8 mouse cellular contexts compared by ENCODE assay signal in genomic region chr11:77215483-77215882, GRCm38 (mm10). TPM values are rescaled to one million over a fixed set of nuclear protein-coding genes. Genes with fewer than 3 reads are reported as not detected.
A peak's percentile ranks its signal among the peaks of the same experiment; 100 is the strongest.
DNase-seq lines count a peak whose midpoint lies in the region; ATAC-seq and TF ChIP-seq lines count a peak whose summit lies in the region.

No protein-coding gene starts in this region.

- no peaks in the 10 kb centered on the region for H3K9me3 ChIP-seq in hindbrain, embryonic 13.5 days
- no peaks in the 10 kb centered on the region for H3K9me3 ChIP-seq in midbrain, embryonic 13.5 days

- TF ChIP-seq POLR2A in bone marrow macrophage, adult 2 months (IDR thresholded peaks at IDR 0.05; ENCODE audit: borderline replicate concordance, low read depth, low read length) = no peak

- H3K27me3 ChIP-seq in hindbrain, embryonic 13.5 days = no peaks in the 10 kb centered on the region
- H3K27me3 ChIP-seq in midbrain, embryonic 13.5 days = 0 out of 2 replicates have a peak, but pooled peaks cover 2% of the 10 kb centered on the region

- intact Hi-C loops in left cerebral cortex, adult 2 months (cut with DNase I) = loop anchor here (2.0 kb wide), 1 partner anchor 231 kb away; no protein-coding TSS in a partner anchor

- H3K4me3 ChIP-seq in left cerebral cortex, adult 2 months = peak overlapping the region; percentile 72
- H3K4me3 ChIP-seq in bone marrow macrophage, adult 2 months (ENCODE audit: insufficient read depth, low read length) = peak overlapping the region; percentile 88
- H3K4me3 ChIP-seq in hindbrain, embryonic 13.5 days = peak overlapping the region; percentile 78
- H3K4me3 ChIP-seq in midbrain, embryonic 13.5 days (replicated peaks) = peak overlapping the region; percentile 80

- no peak for TF ChIP-seq CTCF in left cerebral cortex, adult 2 months (IDR thresholded peaks at IDR 0.05)
- no peak for TF ChIP-seq CTCF in bone marrow macrophage, adult 2 months (IDR thresholded peaks at IDR 0.05; ENCODE audit: low read depth, low read length)

- H3K4me1 ChIP-seq in bone marrow macrophage, adult 2 months (ENCODE audit: control insufficient read depth, insufficient read depth, low read length) = peaks cover 11% of the 10 kb centered on the region
- H3K4me1 ChIP-seq in hindbrain, embryonic 13.5 days (replicated peaks) = peaks cover 23% of the 10 kb centered on the region
- H3K4me1 ChIP-seq in midbrain, embryonic 13.5 days (replicated peaks) = peaks cover 28% of the 10 kb centered on the region

- ATAC-seq in hindbrain, embryonic 13.5 days (ENCODE audit: low FRiP score) = peak; percentile 29
- ATAC-seq in midbrain, embryonic 13.5 days = peak; percentile 53

- no peaks in the 10 kb centered on the region for H3K36me3 ChIP-seq in hindbrain, embryonic 13.5 days
- no peaks in the 10 kb centered on the region for H3K36me3 ChIP-seq in midbrain, embryonic 13.5 days

- H3K27ac ChIP-seq in left cerebral cortex, adult 2 months = peak overlapping the region; percentile 97
- no peak overlapping the region for H3K27ac ChIP-seq in bone marrow macrophage, adult 2 months (ENCODE audit: insufficient read depth, low read depth, low read length)
- H3K27ac ChIP-seq in hindbrain, embryonic 13.5 days = peak overlapping the region; percentile 99
- H3K27ac ChIP-seq in midbrain, embryonic 13.5 days = peak overlapping the region; percentile 99

- no peak for DNase-seq in left cerebral cortex, adult 2 months (ENCODE audit: extremely low spot score in 1 of 2, low spot score in 2 of 2)
- DNase-seq in left cerebral cortex, adult 9 months (ENCODE audit: low spot score in 2 of 2) = no peak
- DNase-seq in layer of hippocampus, adult 11-12 months (ENCODE audit: low spot score) = no peak
- DNase-seq in gastrocnemius, adult 18-20 months (ENCODE audit: low spot score) = no peak
- DNase-seq in spleen, postnatal 14 days (ENCODE audit: low spot score in 2 of 2) = no peak

- peak overlapping the region; percentile 79 for H3K4me2 ChIP-seq in hindbrain, embryonic 13.5 days
- H3K4me2 ChIP-seq in midbrain, embryonic 13.5 days (replicated peaks) = peak overlapping the region; percentile 84

- H3K9ac ChIP-seq in hindbrain, embryonic 13.5 days = peak overlapping the region; percentile 96
- H3K9ac ChIP-seq in midbrain, embryonic 13.5 days (replicated peaks) = peak overlapping the region; percentile 95

- WGBS in hindbrain, embryonic 13.5 days = 1% methylated on average over 11 of the region's 11 CpGs
- WGBS in midbrain, embryonic 13.5 days = 1% methylated on average over 11 of the region's 11 CpGs

RNA-seq across cellular contexts. Expression of gene Ssh2, which starts 0.6 kb away (rescaled TPM):
- total RNA-seq in left cerebral cortex, adult 2 months (2021) = 10 to 100 TPM; 31.6 to 35.0 TPM
- 24.6 and 26.8 TPM in 2 replicates for polyA plus RNA-seq in bone marrow macrophage, adult 2 months (2012; ENCODE audit: insufficient read depth, insufficient read length, missing spikeins)
- polyA plus RNA-seq in hindbrain, embryonic 13.5 days (2015; fragmentation: Nextera tagmentation; extraction: Ambion mirVana) = 16.4 and 17.9 TPM in 2 replicates
- polyA plus RNA-seq in midbrain, embryonic 13.5 days (2015; fragmentation: Nextera tagmentation; extraction: Ambion mirVana) = 17.8 and 19.2 TPM in 2 replicates
- total RNA-seq in gastrocnemius, adult 18-20 months (2021) = 10 to 100 TPM; 49.1 to 49.3 TPM

RNA-seq across cellular contexts. Expression of gene Efcab5, which starts 26.7 kb away (rescaled TPM):
- 1 to 10 TPM; 3.7 to 4.2 TPM for total RNA-seq in left cerebral cortex, adult 2 months (2021)
- 0.23 TPM in 1 of 2 replicates, not detected in the other for polyA plus RNA-seq in bone marrow macrophage, adult 2 months (2012; ENCODE audit: insufficient read depth, insufficient read length, missing spikeins)
- 0.62 and 0.71 TPM in 2 replicates for polyA plus RNA-seq in hindbrain, embryonic 13.5 days (2015; fragmentation: Nextera tagmentation; extraction: Ambion mirVana)
- polyA plus RNA-seq in midbrain, embryonic 13.5 days (2015; fragmentation: Nextera tagmentation; extraction: Ambion mirVana) = 0.73 and 1.1 TPM in 2 replicates
- total RNA-seq in gastrocnemius, adult 18-20 months (2021) = under 1 TPM; 0.07 to 0.12 TPM
